Mouse (Mus musculus) layer of hippocampus, postnatal 25 days (tissue): Measurements from ENCODE around the gene Sik1. TPM values are rescaled to one million over a fixed set of nuclear protein-coding genes. Genes with fewer than 3 reads are reported as not detected.
"Not testable (repeated sequence)": the region's sequence is repeated elsewhere in the genome, so short reads cannot be mapped to it uniquely, and the experiment has no call there.

Source experiments
- DNase-seq, 2 experiments: peaks; one replicate each; pipeline ENCODE4 v3.0.0; 2022; ENCODE audit warnings: mixed read lengths in 2 of 2, low spot score in 1 of 2; ENCODE audit errors: extremely low spot score in 1 of 2
- total RNA-seq, 2 experiments: library from RNA; stranded (reverse); gene quantifications; 2 replicates each; pipeline ENCODE4 v1.2.3; 2021

Gene Sik1
- total RNA-seq = 10 to 100 TPM; 11.7 to 14.6 TPM

DNA sequence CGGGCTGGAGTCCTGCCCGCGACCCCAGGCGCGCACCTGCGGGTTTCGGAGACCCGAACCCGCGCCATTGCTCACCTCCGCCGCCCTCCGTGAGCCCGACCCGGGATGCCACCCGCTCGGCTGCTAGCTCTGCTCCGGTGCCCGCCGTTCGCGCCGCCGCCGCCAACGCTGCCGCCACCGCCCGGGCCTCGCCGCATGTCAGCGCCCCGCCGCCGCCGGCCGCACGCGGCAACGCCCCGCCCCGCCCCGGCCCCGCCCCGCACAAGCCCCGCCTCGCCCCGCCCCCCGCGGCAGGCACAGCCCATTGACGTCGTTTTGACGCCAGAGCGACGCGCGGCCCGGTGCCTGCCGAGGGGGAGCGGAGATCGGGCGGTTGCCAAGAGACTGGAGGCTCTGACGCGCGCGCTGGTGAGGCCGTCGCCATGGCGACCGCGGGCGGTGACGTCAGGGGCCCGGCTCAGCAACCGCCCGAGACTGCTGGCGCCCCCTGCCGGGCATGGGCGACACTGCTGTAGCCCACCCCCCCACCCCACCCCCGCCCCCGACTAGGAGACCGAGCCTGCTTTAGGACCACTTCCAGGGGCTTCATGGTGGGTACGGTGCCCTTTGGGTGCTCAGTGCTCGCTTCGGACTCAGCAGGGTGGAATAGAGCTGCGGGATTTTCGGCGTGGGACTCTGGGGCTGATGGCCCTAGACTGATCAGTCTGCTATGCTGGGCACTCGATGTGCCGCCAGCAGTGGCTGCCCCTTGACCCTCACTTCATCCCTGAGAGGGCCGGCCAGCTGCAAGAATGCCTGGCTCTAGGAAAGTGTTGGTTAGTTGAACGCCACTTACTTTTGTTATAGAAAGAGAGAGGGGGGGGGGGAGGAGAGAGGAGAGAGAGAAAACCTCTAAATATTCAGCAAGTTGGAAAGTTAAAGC is at the start of gene Sik1:
Sik1 (minus strand) TSS at position 208 of the 922 bp plus-strand sequence.
- DNase-seq = peak; percentile 98

DNA sequence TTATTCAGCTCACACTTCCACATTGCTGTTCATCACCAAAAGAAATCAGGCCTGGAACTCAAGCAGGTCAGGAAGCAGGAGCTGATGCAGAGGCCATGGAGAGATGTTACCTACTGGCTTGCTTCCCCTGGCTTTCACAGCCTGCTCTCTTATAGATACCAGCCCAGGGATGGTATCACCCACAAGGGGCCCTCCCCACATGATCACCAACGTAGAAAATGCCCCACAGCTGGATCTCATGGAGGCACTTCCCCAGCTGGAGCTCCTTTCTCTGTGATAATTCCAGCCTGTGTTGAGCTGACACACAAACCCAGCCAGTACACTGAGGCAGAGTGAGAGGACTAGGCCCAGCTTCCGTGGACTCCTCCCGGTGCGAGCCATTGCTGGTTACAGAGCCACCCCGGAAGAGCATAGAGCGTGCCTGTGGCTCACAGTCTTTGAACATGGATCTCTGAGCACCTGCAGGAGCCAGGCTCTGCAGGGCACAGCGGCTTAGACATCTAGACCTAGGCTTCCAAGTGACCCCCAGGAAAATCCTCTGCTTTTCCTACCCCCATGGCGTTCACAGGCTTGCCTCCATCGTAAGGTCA is 49.7 kb upstream of the Sik1 start:
- no peak for DNase-seq

DNA sequence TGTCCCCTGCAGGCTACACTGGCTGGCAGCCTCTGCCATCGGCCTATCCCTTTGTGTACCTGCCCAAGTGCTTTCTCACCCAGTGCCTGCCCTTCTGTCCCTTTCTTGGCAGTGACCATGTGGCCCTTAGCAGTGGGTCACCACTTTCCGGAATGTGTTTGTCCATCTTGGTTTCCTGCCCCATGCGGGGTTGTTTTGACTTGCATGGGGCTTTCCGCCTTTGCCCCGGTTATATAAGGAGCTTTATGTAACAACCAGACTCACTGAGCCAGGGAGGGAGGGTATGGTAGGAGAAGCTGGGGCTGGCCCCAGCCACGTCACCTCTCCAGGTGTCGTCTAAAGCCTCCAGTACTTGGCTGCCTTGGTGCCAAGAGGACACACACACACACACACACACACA is 48.4 kb upstream of the Sik1 start:
- DNase-seq = no peak

DNA sequence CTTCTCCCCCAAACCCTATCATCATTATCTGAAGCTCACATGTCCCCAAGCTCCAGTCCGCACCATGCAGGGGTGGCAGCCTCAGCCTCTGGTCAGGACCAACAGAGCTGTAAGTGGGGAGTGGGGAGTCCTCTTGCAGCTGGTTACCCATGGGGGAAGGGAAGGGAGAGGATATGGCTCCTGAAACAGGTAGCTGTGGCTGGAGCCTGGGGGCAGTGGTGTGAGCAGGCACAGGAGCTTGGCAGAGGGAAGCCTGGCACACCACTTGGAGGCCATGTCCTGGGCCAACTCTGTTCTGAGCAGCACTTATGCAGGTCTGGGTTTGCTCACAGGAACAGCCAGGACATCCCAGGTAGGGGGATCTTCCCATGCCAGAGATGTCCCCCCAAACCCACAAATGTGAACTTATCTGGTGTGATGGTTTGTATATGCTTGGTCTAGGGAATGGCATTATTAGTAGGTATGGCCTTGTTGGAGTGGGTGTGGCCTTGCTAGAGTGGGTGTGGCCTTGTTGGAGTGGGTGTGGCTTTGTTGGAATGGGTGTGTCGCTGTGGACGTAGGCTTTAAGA is 47.1 kb upstream of the Sik1 start:
- DNase-seq = no peak

DNA sequence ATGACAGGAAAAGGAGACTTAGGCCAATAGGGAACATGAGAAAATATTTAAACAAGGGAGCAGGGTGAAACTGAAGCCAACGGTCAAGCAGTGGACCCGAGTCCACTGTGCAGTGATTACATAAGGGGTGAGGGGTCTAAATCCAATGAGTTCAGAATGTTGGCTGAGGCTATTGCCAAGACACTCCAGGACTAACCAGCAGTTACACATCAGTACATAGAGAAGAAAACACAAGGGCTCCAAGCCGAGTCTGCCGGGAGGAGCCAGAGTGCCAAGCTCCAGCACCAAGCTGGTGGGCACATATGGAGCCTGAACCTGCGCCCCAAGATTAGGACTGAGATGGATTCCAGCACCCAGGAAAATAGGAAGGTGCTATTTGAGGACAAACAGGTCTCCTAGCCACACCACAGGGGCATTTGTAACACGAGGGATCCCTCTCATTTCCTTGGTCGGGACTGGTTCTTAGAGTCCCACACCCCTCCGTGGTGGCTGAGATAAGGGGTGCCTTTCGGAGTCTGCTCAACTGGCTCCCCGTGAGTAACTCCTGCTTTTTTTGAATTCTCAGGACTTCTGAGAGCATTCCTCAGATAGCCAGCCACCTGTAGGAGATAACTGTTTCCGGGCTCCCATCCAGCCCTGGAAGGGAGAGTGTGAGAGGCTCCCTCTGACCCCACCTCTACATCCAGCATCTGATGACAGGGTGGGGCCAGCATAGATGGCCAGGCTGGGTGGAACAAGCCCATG is 46.0 kb upstream of the Sik1 start:
- no peak for DNase-seq

DNA sequence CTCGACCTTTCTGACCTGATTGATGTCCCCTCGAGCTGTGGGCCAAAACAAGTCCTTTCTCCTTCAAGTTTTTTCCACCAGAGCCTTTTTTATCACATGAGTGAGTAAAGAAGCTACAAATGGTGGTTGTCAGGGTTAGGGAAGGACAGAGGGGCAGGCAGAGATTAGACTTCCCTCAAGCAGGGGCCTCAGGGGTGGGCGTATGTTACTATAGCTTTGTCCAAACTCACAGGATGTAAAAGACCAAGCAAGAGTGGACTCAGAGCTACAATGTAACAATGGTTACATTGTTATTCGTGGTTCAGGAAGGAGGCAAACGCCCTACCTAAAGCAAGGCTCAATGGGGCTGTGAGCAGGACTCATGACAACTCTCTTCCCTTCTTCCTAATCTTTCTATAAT is 43.3 kb upstream of the Sik1 start:
- no peak for DNase-seq

DNA sequence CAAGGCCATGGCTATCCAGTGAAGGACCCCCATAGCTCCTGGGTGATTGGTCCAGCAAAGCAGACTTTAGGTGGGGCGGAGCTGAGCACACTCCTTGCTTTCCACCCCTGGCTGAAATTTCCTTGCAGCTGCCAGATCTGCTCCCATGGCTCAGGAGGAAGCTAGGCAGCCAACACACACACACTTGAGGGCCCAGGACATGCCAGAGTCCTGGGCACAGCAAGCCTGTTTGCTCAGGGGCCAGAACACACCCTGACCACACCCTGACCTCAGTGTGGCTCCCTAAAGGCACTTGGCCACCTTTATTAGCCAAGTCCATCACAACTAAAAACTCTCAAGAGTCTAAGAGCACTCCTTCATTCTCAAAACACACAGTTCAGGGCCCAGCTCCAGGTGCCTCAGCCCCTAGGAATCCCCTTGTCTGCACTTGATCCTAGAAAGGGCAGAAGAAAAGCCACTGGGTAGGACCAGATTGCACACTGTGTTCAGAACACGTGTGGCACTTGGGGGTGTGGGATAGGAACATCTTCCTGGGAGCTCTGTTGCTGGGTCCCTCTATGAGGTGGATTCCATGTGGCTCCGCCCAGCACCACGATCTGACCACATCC is 41.7 kb upstream of the Sik1 start:
- no peak for DNase-seq

DNA sequence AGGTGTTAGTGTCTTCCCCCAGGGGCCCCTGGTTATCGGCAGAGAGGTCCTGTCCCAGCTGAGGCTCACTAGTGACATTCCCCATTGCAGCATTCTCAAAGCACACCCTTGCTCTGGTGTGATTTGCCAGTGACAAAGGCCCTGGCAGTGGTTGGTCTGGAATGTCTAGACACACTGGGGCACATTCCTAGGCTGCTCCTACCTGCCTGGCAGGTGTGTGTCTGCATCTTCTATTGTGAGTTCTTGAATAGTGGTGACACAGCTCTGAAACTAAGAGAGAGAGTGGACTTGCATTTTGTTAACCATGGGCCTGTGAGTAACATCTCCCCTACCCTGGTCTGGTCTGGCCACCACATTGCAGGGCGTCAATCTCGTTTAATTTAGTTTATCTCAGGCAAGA is 41.1 kb upstream of the Sik1 start:
- no peak for DNase-seq

DNA sequence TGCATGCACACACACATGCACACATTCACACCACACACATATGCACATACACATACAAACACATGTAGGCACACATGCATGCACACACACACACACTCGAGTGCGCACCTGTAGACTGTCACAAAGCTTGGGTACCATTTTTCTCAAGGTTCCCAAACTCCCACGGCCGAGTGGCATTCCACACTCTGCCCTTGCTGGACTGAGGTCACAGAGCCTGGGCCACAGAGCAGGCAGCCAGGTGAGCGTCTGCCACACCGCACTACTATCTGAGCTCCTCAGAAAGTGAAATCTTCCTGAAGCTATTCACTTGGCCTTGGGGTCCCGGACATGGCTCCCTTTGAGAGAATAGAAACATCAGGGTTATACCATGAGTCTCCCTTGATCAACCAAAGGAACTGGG is 40.7 kb upstream of the Sik1 start:
- no peak for DNase-seq

DNA sequence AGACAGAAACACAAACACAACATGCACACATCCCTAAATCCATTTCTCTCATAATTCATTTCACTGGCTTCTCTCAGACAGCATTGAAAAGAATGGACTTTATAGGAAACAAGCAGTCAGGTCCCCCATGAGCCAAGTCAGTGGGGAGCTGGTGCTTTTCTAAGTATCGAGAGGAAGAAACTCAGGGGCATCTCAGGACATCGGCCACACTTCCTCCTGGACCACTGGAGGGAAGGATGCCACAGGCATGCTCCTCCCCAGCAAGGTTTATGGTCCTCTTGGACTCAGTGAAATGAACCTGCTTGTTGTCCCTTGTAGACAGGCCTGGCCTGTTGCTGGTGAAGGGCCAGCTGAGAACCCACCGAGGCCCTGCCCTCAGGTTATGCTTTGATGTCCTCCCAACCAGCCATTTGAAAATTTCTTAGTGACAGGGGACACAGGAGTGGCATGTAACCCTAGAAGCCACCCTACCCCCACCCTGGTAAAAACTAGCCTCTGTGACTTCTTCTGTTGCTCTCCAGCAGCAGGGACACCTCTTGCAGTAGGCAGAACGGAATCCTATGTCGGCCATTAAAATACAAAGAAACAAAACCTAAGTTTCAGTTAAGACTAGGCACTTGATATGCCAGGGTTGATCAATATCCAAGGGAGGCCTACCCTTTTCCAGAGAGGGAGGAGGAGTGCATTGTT is 37.9 kb upstream of the Sik1 start:
- no peak for DNase-seq

DNA sequence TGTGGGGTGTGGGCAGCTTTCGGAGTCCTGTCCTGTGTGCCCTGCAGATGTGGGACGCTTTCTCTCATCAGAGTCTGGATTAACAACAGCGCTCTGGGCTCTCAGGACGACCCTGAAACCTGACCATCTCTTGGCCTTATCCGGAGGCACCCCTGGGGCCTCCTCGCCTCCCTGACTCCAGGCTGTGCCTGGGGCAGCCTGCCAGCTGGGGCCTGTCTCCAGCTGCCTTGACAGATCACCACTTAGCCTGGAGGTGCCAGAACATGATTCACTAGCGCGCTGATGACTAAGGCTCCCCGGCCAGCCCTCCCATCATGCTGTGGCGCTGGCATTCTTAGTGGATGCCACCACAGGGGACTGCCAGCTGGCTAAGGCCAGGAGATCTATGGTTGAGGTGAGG is 37.1 kb upstream of the Sik1 start:
- peak in 1 of 2 experiments; percentile 28 for DNase-seq

DNA sequence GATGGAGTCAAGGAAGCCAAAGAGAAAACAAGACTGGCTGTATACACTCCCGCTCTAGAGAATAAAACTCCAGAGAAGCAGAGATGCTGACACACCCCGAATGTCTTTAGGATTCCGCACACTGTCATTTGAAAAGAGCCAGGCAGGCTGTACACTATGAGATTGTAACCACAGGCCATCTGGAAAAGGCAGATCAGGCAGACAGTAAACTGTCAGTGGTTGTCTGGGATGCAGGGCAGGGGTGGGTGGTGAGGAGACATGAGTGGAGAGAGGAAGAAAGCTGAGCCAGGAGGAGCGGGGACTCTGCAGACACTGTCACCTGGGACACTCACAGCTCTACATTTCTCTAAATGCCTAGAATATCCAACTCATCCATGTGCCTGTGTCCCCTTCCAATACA is 36.3 kb upstream of the Sik1 start:
- no peak for DNase-seq

DNA sequence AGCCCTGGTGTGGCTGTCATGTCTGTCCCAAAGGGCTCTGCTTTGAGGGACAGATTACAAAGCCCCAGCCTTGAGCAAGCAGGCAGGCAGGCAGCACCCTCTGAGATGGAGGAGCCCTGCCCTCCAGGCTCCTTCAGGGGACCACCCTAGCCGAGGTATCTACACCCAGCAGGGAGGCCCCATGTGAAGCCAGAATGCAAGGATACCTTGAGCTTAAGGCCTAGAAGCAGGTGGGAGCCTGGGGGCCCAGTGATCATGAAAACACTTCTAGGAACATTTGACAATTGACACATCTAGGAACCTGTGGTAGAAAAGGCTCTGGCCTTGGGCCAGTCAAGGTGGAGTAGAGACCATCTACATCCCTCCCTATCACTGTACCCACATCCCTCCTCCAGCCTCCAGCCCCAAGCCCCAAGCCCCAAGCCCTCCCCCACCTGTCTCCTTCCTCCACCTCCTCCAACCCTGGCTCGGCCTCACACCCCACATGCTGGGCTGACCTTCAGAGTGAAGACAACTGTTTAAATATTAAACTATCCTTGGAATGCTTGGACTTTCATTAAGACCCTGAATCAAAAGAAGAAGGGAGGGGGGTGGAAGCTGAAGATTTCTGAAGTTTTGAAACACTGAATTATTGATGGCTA is 34.8 kb upstream of the Sik1 start:
- no peak for DNase-seq

DNA sequence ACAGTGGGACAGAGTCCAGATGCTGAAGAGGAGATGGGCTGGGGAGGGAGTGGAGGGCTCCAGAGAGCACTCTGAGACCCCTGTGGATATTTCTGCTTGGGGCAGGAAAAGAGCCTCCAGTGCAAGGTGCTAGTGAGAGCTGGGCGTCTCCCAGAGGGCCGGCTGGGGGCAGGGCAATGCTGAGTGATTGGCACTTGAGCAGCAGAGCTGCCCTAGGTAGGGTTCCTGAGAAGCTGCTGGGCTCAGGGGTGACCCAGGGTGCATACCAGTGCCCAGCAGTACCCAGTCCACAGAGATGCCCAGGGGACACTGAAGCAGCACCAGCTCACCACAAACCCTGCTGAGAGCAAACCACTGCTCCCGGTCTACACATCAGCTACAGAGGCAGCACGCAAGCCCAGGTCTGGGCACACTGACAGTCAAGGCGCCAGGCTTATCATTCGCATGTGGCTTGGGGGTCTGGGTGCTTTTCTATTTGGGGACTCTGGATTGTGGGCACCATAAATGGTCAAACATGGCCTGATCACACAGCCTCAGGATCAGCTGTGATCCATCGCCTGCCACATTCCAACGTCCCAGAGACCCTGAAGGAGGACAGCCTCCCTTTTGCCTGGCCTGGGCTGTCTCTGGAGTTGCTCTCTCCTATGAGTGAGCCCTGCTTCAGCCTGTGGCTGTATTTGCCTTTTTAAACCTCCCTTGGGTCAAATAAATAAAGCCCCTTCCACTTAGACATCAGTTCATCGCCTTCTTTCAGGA is 34.0 kb upstream of the Sik1 start:
- no peak for DNase-seq

DNA sequence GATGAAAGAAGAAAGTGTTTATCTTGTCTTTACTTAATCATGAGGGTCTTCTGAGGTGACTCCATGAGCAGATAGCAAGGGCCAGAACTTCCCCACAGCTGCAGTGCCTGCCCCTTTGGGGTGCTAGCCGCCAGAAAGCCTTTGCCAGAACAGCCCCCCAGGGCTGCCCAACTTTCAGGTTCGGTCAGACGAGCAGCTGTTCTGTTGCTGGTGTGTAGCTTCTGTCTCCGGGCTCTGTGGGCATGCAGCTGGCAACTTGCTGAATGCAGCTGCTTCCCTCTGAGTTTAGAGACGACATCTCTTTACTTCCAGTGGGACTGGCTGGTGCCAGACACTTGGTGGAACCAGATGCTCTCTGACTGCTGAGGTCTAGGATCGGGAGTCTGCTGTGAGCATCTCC is 32.9 kb upstream of the Sik1 start:
- no peak for DNase-seq

DNA sequence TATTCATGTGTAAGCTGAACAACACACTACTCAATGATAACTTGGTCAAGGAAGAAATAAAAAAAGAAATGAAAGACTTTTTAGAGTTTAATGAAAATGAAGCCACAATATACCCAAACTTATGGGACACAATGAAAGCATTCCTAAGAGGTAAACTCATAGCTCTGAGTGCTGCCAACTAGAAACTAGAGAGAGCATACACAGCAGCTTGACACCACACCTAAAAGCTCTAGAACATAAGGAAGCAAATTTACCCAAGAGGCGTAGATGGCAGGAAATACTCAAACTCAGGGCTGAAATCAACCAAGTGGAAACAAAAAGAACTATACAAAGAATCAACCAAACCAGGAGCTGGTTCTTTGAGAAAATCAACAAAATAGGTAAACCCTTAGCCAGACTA is 29.1 kb upstream of the Sik1 start:
- not testable (repeated sequence) for DNase-seq

DNA sequence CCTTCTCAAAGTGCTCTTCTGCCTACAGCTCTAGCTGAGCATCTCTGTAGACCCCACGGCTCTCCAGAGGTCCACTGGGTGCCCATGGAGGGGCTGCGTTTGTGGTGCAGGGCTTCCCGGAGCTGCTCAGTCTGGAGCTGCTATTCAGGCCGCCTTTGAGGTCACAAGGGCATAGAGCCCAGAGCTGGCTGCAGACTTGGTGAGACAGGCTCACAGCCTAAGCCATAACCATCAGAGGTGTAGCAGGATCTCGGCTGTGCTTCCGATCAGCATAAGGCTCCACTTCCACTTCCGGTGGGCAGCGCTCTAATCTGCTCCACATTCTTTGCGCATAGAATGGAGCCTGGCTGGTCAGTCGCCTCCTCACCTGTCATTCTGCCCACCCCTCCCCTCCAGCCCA is 23.8 kb upstream of the Sik1 start:
- no peak for DNase-seq

DNA sequence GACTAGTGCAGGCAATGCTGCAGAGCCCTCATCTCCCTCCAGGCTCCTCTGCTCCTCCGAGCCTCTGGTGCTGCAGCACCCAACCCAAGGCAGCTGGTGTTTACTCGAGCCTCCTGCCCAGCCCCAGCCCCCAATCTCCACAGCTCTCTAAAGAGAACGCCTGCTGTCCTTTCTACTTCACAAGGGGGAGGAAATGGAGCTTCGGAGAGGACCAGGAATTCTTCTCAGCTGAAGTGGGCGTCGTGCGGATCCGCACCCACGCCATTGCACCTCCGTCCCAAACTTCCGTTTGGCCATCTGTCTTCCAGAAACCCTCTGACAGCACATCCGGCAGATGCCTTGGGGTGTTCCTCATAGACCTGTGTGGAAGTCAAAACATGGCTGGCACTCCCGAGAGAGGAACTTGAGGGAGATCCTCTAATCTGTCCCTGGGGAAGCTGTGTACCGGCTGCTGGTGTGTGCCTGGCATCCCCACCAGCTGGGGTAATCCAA is 22.1 kb upstream of the Sik1 start:
- DNase-seq = peak in 1 of 2 experiments; percentile 31

DNA sequence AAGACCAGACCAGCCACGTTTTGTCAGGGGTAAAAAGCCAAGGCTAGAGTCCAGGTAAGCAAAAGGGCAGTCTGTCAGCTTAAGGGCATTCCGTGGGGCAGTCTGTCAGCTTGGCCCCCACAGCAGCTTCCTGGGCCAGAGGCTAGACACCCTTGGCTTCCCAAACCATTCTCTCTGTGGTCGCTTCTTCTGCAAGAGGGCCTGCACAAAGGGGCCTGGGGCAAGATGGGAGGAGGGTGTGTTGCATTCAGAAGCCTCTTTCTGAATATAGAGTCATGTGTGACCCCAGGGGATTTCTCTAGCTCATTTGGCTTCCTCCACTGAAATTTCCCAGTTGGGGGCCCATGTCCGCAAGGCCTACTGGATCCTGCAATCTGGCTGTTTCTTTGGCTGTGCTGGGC is 21.6 kb upstream of the Sik1 start:
- no peak for DNase-seq
